Mouse (Mus musculus): ENCODE data around the gene Aqp3. TPM values are rescaled to one million over a fixed set of nuclear protein-coding genes. Genes with fewer than 3 reads are reported as not detected.
A peak's percentile ranks its signal among the peaks of the same experiment; 100 is the strongest.

The Aqp3 gene
- polyA plus RNA-seq, 1 experiment from 2014 or later: 101 TPM

- Histone ChIP-seq H3K27ac (ENCODE audit: low read length) (peak overlapping the region; percentile 47), H3K9me3 (replicated peaks; ENCODE audit: control insufficient read depth, low read length) (no peaks in the 10 kb centered on the region), H3K9ac (ENCODE audit: low read length) (no peak overlapping the region), H3K4me1 (ENCODE audit: control insufficient read depth, insufficient read depth, low read length) (no peaks in the 10 kb centered on the region), H3K36me3 (ENCODE audit: control insufficient read depth, insufficient read depth, low read length) (no peaks in the 10 kb centered on the region; the same call in none of the 2 replicates), H3K4me2 (ENCODE audit: low read depth, low read length) (no peak overlapping the region), H3K4me3 (replicated peaks; ENCODE audit: low read length) (no peak overlapping the region), H3K27me3 (ENCODE audit: control insufficient read depth, insufficient read depth, low read length) (no peaks in the 10 kb centered on the region)
- ATAC-seq (ENCODE audit: insufficient read depth, low FRiP score): no peak
- WGBS: 78% methylated on average over 9 of the region's 9 CpGs
Observed at GRCm38 (mm10) chr4:41114358-41115070, 16.5 kb upstream of the Aqp3 start.

- Histone ChIP-seq H3K27ac (ENCODE audit: low read length) (peak overlapping the region; percentile 65; the same call in 1 of the 2 replicates), H3K4me3 (replicated peaks; ENCODE audit: low read length) (no peak overlapping the region), H3K9ac (ENCODE audit: low read length) (no peak overlapping the region), H3K4me2 (ENCODE audit: low read depth, low read length) (no peak overlapping the region), H3K27me3 (ENCODE audit: control insufficient read depth, insufficient read depth, low read length) (no peaks in the 10 kb centered on the region), H3K9me3 (replicated peaks; ENCODE audit: control insufficient read depth, low read length) (no peaks in the 10 kb centered on the region), H3K36me3 (ENCODE audit: control insufficient read depth, insufficient read depth, low read length) (no peaks in the 10 kb centered on the region), H3K4me1 (ENCODE audit: control insufficient read depth, insufficient read depth, low read length) (peaks cover 12% of the 10 kb centered on the region; the same call in 1 of the 2 replicates)
- WGBS: 66% methylated on average over 10 of the region's 10 CpGs
- ATAC-seq (ENCODE audit: insufficient read depth, low FRiP score): peak; percentile 82
Observed at GRCm38 (mm10) chr4:41108717-41109425, 10.9 kb upstream of the Aqp3 start.

GRCm38 (mm10) chr4:41107440-41107839, 9.5 kb upstream of the Aqp3 start:
- H3K4me2 ChIP-seq (ENCODE audit: low read depth, low read length): no peak overlapping the region
- H3K27me3 ChIP-seq (ENCODE audit: control insufficient read depth, insufficient read depth, low read length): no peaks in the 10 kb centered on the region
- peaks cover 12% of the 10 kb centered on the region; the same call in 1 of the 2 replicates for H3K4me1 ChIP-seq (ENCODE audit: control insufficient read depth, insufficient read depth, low read length)
- H3K4me3 ChIP-seq (replicated peaks; ENCODE audit: low read length): no peak overlapping the region
- 0 out of 2 replicates have a peak, but pooled peaks have one; percentile 34 for ATAC-seq (ENCODE audit: insufficient read depth, low FRiP score)
- H3K36me3 ChIP-seq (ENCODE audit: control insufficient read depth, insufficient read depth, low read length): no peaks in the 10 kb centered on the region
- 50% methylated on average over 4 of the region's 4 CpGs for WGBS
- no peak overlapping the region for H3K27ac ChIP-seq (ENCODE audit: low read length)
- no peaks in the 10 kb centered on the region for H3K9me3 ChIP-seq (replicated peaks; ENCODE audit: control insufficient read depth, low read length)
- H3K9ac ChIP-seq (ENCODE audit: low read length): no peak overlapping the region

- no peak overlapping the region for H3K4me2 ChIP-seq (ENCODE audit: low read depth, low read length)
- H3K27me3 ChIP-seq (ENCODE audit: control insufficient read depth, insufficient read depth, low read length): 0 out of 2 replicates have a peak, but pooled peaks cover 4% of the 10 kb centered on the region
- H3K9me3 ChIP-seq (replicated peaks; ENCODE audit: control insufficient read depth, low read length): no peaks in the 10 kb centered on the region
- H3K4me1 ChIP-seq (ENCODE audit: control insufficient read depth, insufficient read depth, low read length): peaks cover 17% of the 10 kb centered on the region; the same call in 1 of the 2 replicates
- no peak overlapping the region for H3K9ac ChIP-seq (ENCODE audit: low read length)
- no peak for ATAC-seq (ENCODE audit: insufficient read depth, low FRiP score)
- H3K27ac ChIP-seq (ENCODE audit: low read length): no peak overlapping the region
- H3K36me3 ChIP-seq (ENCODE audit: control insufficient read depth, insufficient read depth, low read length): no peaks in the 10 kb centered on the region
- H3K4me3 ChIP-seq (replicated peaks; ENCODE audit: low read length): no peak overlapping the region
Observed at GRCm38 (mm10) chr4:41102901-41103300, 4.9 kb upstream of the Aqp3 start.

GRCm38 (mm10) chr4:41100986-41101385, 3.0 kb upstream of the Aqp3 start:
- no peak for ATAC-seq (ENCODE audit: insufficient read depth, low FRiP score)
- no peak overlapping the region for H3K27ac ChIP-seq (ENCODE audit: low read length)
- H3K27me3 ChIP-seq (ENCODE audit: control insufficient read depth, insufficient read depth, low read length): 0 out of 2 replicates have a peak, but pooled peaks cover 4% of the 10 kb centered on the region
- H3K9me3 ChIP-seq (replicated peaks; ENCODE audit: control insufficient read depth, low read length): no peaks in the 10 kb centered on the region
- no peaks in the 10 kb centered on the region for H3K36me3 ChIP-seq (ENCODE audit: control insufficient read depth, insufficient read depth, low read length)
- no peak overlapping the region for H3K9ac ChIP-seq (ENCODE audit: low read length)
- H3K4me1 ChIP-seq (ENCODE audit: control insufficient read depth, insufficient read depth, low read length): peaks cover 13% of the 10 kb centered on the region; the same call in 1 of the 2 replicates
- H3K4me2 ChIP-seq (ENCODE audit: low read depth, low read length): no peak overlapping the region
- 70% methylated on average over 1 of the region's 1 CpGs for WGBS
- H3K4me3 ChIP-seq (replicated peaks; ENCODE audit: low read length): no peak overlapping the region

GRCm38 (mm10) chr4:41098577-41098951, 581 bp upstream of the Aqp3 start:
- ATAC-seq (ENCODE audit: insufficient read depth, low FRiP score): no peak
- Histone ChIP-seq H3K4me1 (ENCODE audit: control insufficient read depth, insufficient read depth, low read length) (peaks cover 13% of the 10 kb centered on the region; the same call in 1 of the 2 replicates), H3K27me3 (ENCODE audit: control insufficient read depth, insufficient read depth, low read length) (0 out of 2 replicates have a peak, but pooled peaks cover 4% of the 10 kb centered on the region), H3K36me3 (ENCODE audit: control insufficient read depth, insufficient read depth, low read length) (no peaks in the 10 kb centered on the region), H3K4me2 (ENCODE audit: low read depth, low read length) (peak overlapping the region; percentile 84), H3K27ac (ENCODE audit: low read length) (no peak overlapping the region), H3K9ac (ENCODE audit: low read length) (peak overlapping the region; percentile 72), H3K9me3 (replicated peaks; ENCODE audit: control insufficient read depth, low read length) (no peaks in the 10 kb centered on the region), H3K4me3 (replicated peaks; ENCODE audit: low read length) (peak overlapping the region; percentile 49)
- WGBS: 18% methylated on average over 11 of the region's 11 CpGs

- H3K27ac ChIP-seq (ENCODE audit: low read length): peak overlapping the region; percentile 66
- H3K4me3 ChIP-seq (replicated peaks; ENCODE audit: low read length): peak overlapping the region; percentile 49
- H3K9me3 ChIP-seq (replicated peaks; ENCODE audit: control insufficient read depth, low read length): no peaks in the 10 kb centered on the region
- H3K36me3 ChIP-seq (ENCODE audit: control insufficient read depth, insufficient read depth, low read length): no peaks in the 10 kb centered on the region
- ATAC-seq (ENCODE audit: insufficient read depth, low FRiP score): no peak
- 53% methylated on average over 13 of the region's 13 CpGs for WGBS
- peak overlapping the region; percentile 84 for H3K4me2 ChIP-seq (ENCODE audit: low read depth, low read length)
- 0 out of 2 replicates have a peak, but pooled peaks cover 4% of the 10 kb centered on the region for H3K27me3 ChIP-seq (ENCODE audit: control insufficient read depth, insufficient read depth, low read length)
- H3K9ac ChIP-seq (ENCODE audit: low read length): peak overlapping the region; percentile 72
- peaks cover 13% of the 10 kb centered on the region; the same call in 1 of the 2 replicates for H3K4me1 ChIP-seq (ENCODE audit: control insufficient read depth, insufficient read depth, low read length)
Observed at GRCm38 (mm10) chr4:41097381-41097780, 602 bp downstream of the Aqp3 start.

- 63% methylated on average over 5 of the region's 5 CpGs for WGBS
- Histone ChIP-seq H3K4me1 (ENCODE audit: control insufficient read depth, insufficient read depth, low read length) (peaks cover 13% of the 10 kb centered on the region; the same call in 1 of the 2 replicates), H3K27me3 (ENCODE audit: control insufficient read depth, insufficient read depth, low read length) (0 out of 2 replicates have a peak, but pooled peaks cover 4% of the 10 kb centered on the region), H3K9me3 (replicated peaks; ENCODE audit: control insufficient read depth, low read length) (no peaks in the 10 kb centered on the region), H3K4me2 (ENCODE audit: low read depth, low read length) (peak overlapping the region; percentile 84), H3K27ac (ENCODE audit: low read length) (peak overlapping the region; percentile 66), H3K9ac (ENCODE audit: low read length) (peak overlapping the region; percentile 72), H3K36me3 (ENCODE audit: control insufficient read depth, insufficient read depth, low read length) (no peaks in the 10 kb centered on the region), H3K4me3 (replicated peaks; ENCODE audit: low read length) (peak overlapping the region; percentile 49)
- ATAC-seq (ENCODE audit: insufficient read depth, low FRiP score): no peak
Observed at GRCm38 (mm10) chr4:41096794-41097193, 1.2 kb downstream of the Aqp3 start.

- H3K4me1 ChIP-seq (ENCODE audit: control insufficient read depth, insufficient read depth, low read length): peaks cover 13% of the 10 kb centered on the region; the same call in 1 of the 2 replicates
- peak overlapping the region; percentile 49 for H3K4me3 ChIP-seq (replicated peaks; ENCODE audit: low read length)
- 0 out of 2 replicates have a peak, but pooled peaks cover 4% of the 10 kb centered on the region for H3K27me3 ChIP-seq (ENCODE audit: control insufficient read depth, insufficient read depth, low read length)
- ATAC-seq (ENCODE audit: insufficient read depth, low FRiP score): peak; percentile 15; the same call in 1 of the 2 replicates
- H3K36me3 ChIP-seq (ENCODE audit: control insufficient read depth, insufficient read depth, low read length): no peaks in the 10 kb centered on the region
- H3K27ac ChIP-seq (ENCODE audit: low read length): peak overlapping the region; percentile 66
- no peaks in the 10 kb centered on the region for H3K9me3 ChIP-seq (replicated peaks; ENCODE audit: control insufficient read depth, low read length)
- WGBS: 41% methylated on average over 8 of the region's 8 CpGs
- H3K9ac ChIP-seq (ENCODE audit: low read length): peak overlapping the region; percentile 72
- H3K4me2 ChIP-seq (ENCODE audit: low read depth, low read length): peak overlapping the region; percentile 84
Observed at GRCm38 (mm10) chr4:41096169-41096568, 1.8 kb downstream of the Aqp3 start.
